Mouse (Mus musculus) forebrain, embryonic 10.5 days (tissue): Measurements from ENCODE around the gene Gal3st2. TPM values are rescaled to one million over a fixed set of nuclear protein-coding genes. Genes with fewer than 3 reads are reported as not detected.
"Not testable (repeated sequence)": the region's sequence is repeated elsewhere in the genome, so short reads cannot be mapped to it uniquely, and the experiment has no call there.

Source experiments
- DNase-seq: peaks from one replicate; pipeline ENCODE4 v3.0.0-alpha.2; 2017; ENCODE audit warnings: low spot score; ENCODE audit errors: extremely low spot score
- H3K27ac ChIP-seq: fragments of 300-500 bp; sonication (generic); 2 replicates; pipeline ENCODE4 v1.5.1; 2016; ENCODE audit warnings: mild to moderate bottlenecking
- H3K27me3 ChIP-seq: fragments of 300-500 bp; sonication (generic); 2 replicates; pipeline ENCODE4 v1.6.1; 2016; ENCODE audit warnings: mild to moderate bottlenecking; ENCODE audit not compliant: poor library complexity, severe bottlenecking
- H3K36me3 ChIP-seq: fragments of 300-500 bp; sonication (generic); replicated peaks from 2 replicates; pipeline ENCODE4 v1.6.1; 2016; ENCODE audit warnings: mild to moderate bottlenecking, moderate library complexity
- H3K4me1 ChIP-seq: fragments of 300-500 bp; sonication (generic); 2 replicates; pipeline ENCODE4 v1.6.1; 2016
- H3K4me3 ChIP-seq: fragments of 300-500 bp; sonication (generic); 2 replicates; pipeline ENCODE4 v1.5.1; 2016; ENCODE audit warnings: mild to moderate bottlenecking, moderate library complexity
- H3K9me3 ChIP-seq: fragments of 300-500 bp; sonication (generic); 2 replicates; pipeline ENCODE4 v1.6.1; 2016; ENCODE audit warnings: mild to moderate bottlenecking, moderate library complexity
- WGBS: fragments of 180-500 bp; shearing (Covaris S2); methylation state at CpG from one replicate; pipeline ENCODE4 v1.1.7; 2016; 5-methylcytosine and 5-hydroxymethylcytosine counted together
- polyA plus RNA-seq: library from polyadenylated mRNA; unstranded; fragments of >200 nt; fragmentation: Nextera tagmentation; extraction: Ambion mirVana; gene quantifications from 2 replicates; pipeline ENCODE4 v1.2.1, GENCODE M21; 2016

Gene Gal3st2
- not detected in 2 replicates for polyA plus RNA-seq

DNA sequence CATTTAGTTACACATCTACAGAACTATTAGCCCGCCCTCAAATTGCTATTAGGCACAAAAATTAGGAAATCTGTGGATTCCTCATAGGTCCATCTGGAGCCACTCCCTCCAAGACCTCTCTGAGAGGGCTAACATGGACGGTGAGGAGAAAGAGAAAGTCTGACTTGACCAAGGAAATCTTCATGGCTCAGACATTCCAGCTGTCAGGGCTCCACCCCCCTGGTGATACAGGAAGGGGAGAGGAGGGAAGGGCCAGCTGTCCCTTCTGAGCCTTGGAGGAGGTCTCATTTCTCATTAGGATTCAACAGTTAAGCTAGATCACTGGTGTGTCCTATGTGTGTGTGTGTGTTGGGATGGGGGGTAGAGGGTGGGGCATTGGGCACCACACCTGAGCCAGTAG lies at the start of gene Gal3st2:
TSS of gene Gal3st2 (plus strand) at position 259 of the 400 bp plus-strand sequence.
- DNase-seq, H3K36me3 ChIP-seq, H3K4me1 ChIP-seq, H3K4me3 ChIP-seq, H3K27me3 ChIP-seq, H3K27ac ChIP-seq, H3K9me3 ChIP-seq: not testable (repeated sequence)
- WGBS, result 72% methylated on average over 2 of the region's 2 CpGs

DNA sequence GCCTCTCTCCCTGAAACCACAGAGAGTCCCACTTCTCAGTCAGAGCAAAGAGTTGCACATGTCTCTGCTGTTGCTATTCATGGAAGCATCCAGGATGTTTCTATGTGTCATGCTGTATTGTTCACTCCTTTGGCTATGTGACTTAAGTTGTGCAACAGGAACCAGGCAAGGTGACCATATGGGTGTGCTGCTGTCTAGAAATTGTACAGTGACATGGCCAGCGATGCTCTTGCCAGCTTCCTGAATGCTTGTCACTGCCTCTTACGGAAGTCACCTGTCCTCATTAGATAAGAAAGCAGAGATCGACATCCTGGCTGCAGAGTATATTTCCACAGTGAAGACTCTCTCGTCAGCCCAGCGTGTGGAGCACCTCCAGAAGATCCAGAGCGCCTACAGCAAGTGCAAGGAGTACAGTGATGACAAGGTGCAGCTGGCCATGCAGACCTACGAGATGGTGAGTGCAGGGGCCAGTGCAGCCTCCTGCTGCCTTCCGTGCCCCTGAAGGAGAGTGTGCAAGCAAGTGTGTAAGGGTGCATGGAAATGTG lies 49.5 kb upstream of the Gal3st2 start:
- Histone ChIP-seq H3K9me3 (no peaks in the 10 kb centered on the region), H3K36me3 (peaks cover 97% of the 10 kb centered on the region), H3K27ac (no peak overlapping the region), H3K4me3 (no peak overlapping the region), H3K27me3 (no peaks in the 10 kb centered on the region), H3K4me1 (no peaks in the 10 kb centered on the region)
- no peak for DNase-seq
- 95% methylated on average over 8 of the region's 8 CpGs for WGBS

DNA sequence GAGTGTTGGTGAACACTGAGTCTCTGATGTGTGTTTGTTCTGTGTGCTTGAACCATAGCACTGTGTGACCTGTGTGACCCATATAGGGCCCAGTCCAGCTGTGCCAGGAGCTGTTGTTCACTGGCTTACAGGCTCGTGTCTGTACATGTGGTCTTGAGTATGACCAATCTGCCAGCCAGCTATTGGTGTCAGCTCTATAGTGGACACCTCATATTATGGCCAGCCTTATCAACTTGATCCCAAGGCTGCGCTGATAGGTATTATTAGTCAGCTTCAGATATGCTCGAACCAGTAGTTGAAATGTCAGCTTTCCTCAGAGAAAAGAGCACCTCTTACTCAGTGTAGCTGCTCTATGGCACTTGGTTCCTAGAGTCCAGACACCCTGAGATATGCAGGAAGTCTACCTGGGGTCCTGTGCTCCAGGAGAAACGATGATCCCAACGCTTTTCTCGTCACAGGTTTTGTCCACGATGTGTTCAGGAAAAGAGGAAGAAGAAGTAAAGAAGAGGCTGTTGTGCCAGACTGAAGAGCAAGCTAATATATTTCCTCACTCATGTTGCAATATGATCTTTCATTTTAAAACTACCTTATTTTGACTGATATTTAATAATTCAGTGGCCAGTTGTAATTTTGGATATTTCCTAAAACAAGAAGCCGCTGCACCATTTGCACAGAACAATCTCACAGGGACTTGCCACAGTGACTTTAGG lies 43.1 kb upstream of the Gal3st2 start:
- H3K27ac ChIP-seq, result no peak overlapping the region
- no peak for DNase-seq
- WGBS, result 96% methylated on average over 8 of the region's 8 CpGs
- H3K36me3 ChIP-seq, result peaks cover 91% of the 10 kb centered on the region
- no peaks in the 10 kb centered on the region for H3K9me3 ChIP-seq
- H3K27me3 ChIP-seq, result no peaks in the 10 kb centered on the region
- H3K4me3 ChIP-seq, result no peak overlapping the region
- no peaks in the 10 kb centered on the region for H3K4me1 ChIP-seq

DNA sequence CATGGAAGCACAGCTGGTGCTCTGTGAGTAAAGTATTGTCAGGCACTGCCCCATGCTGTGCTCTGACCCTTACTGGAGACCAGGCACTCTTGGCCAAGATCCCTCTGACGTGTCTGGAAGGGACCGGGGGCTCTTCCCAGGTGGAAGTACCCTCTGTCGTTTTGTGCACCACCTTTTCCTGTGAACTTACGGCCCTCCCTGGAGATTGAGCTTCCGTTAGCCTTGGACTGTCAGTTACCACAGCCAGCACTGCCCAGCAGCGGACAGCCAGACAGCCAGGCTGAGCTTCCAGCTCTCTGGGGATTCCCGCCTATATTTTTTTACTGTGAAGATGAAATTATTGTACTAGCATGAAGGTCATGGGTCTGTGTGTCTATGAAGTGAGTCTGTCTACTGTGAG lies 42.4 kb upstream of the Gal3st2 start:
- no peaks in the 10 kb centered on the region for H3K27me3 ChIP-seq
- 92% methylated on average over 7 of the region's 7 CpGs for WGBS
- no peak for DNase-seq
- no peaks in the 10 kb centered on the region for H3K9me3 ChIP-seq
- H3K4me1 ChIP-seq, result no peaks in the 10 kb centered on the region
- no peak overlapping the region for H3K4me3 ChIP-seq
- H3K27ac ChIP-seq, result no peak overlapping the region
- H3K36me3 ChIP-seq, result peaks cover 84% of the 10 kb centered on the region

DNA sequence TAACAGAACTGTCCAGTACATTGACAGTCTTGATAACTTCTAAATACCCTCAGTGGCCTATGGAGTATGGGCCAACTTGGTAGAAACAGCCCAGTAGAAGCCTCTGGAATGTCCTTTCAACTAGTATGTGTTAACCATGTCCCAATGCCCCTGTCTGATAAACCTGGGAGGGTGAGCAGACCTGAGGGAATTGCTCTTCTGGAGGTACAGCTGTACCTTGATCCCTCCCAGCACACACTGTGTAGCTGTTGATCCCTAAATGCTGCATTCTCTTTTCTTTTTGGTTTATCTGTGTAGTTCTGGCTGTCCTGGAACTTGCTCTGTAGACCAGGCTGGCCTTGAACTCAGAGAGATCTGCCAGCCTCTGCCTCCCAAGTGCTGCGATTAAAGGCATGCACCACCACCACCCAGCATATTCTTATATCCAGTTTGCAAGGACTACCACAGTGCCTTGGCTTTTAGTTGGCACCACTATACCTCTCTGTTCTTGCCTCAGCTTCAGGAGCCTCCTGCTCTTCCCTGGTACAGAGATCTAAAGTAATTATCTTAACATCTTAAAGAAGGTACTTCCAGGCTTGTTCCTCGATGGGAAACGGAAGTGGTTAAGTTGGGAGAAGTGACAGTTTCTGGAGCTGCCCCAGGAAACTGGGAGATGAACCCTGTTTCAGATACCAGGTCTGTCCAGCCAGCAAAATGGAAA lies 37.2 kb upstream of the Gal3st2 start:
- H3K36me3 ChIP-seq, result peaks cover 32% of the 10 kb centered on the region
- 81% methylated on average over 3 of the region's 3 CpGs for WGBS
- no peak overlapping the region; the same call in 1 of the 2 replicates for H3K4me3 ChIP-seq
- H3K27me3 ChIP-seq, result no peaks in the 10 kb centered on the region
- no peaks in the 10 kb centered on the region for H3K9me3 ChIP-seq
- H3K27ac ChIP-seq, result no peak overlapping the region
- no peak for DNase-seq
- H3K4me1 ChIP-seq, result peaks cover 20% of the 10 kb centered on the region

DNA sequence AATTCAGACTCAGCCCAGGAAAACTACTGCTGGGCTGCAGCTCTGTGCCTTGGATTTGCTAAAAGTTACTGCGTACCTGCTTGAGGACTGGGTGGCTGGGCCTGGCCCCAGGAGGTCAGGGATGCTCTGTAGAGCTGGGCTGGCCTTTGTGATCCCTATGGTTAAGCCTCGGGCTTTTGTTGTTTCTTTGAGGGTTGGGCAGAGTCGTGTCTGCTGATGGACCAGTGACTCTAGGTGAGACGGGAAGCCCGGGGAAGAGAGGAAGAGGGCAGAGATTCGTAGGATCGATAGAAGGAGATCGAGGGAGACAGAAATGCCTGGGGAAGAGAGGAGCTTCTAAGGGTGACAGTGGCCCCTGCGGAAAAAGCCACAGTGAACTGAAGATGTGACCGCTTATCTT lies 36.5 kb upstream of the Gal3st2 start, which contains the start of gene D2hgdh:
TSS of gene D2hgdh (plus strand) at position 301 of the 400 bp plus-strand sequence.
- peaks cover 29% of the 10 kb centered on the region for H3K36me3 ChIP-seq
- H3K27ac ChIP-seq, result peak within 1 kb of the TSS; percentile 88
- no peaks in the 10 kb centered on the region for H3K9me3 ChIP-seq
- H3K4me3 ChIP-seq, result peak within 1 kb of the TSS; percentile 62
- H3K27me3 ChIP-seq, result no peaks in the 10 kb centered on the region
- no peak for DNase-seq
- peaks cover 20% of the 10 kb centered on the region for H3K4me1 ChIP-seq
- WGBS, result 4% methylated on average over 10 of the region's 10 CpGs

DNA sequence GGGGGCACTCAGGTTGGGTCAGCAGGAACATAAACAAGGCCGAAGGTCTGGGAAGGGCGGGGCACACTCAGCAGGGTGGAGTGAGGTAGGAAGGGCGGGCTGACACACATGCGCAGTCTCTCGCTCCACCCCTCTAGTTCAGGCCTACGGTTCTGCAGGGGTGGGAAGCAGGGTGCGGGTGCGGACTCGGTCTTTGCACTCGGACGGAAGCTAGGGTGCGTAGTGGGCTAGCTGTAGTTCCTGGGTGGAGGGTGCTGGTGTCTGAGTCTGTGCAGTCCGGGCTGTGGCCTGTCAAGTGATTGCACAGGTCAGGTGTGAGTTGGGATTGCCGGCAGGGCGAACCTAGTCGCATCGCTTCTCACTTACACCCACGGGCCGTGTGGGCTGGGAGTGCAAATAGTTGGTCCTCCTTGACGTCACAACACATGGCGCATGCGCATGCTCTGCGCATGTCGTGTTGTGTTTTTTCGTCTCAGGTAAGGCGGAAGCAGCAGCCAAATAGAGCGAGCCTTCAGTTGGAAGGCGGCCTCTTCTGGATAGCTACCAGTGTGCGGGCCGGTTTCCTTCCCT lies 35.9 kb upstream of the Gal3st2 start:
- WGBS, result under 1% methylated on average over 30 of the region's 30 CpGs
- H3K27me3 ChIP-seq, result no peaks in the 10 kb centered on the region

DNA sequence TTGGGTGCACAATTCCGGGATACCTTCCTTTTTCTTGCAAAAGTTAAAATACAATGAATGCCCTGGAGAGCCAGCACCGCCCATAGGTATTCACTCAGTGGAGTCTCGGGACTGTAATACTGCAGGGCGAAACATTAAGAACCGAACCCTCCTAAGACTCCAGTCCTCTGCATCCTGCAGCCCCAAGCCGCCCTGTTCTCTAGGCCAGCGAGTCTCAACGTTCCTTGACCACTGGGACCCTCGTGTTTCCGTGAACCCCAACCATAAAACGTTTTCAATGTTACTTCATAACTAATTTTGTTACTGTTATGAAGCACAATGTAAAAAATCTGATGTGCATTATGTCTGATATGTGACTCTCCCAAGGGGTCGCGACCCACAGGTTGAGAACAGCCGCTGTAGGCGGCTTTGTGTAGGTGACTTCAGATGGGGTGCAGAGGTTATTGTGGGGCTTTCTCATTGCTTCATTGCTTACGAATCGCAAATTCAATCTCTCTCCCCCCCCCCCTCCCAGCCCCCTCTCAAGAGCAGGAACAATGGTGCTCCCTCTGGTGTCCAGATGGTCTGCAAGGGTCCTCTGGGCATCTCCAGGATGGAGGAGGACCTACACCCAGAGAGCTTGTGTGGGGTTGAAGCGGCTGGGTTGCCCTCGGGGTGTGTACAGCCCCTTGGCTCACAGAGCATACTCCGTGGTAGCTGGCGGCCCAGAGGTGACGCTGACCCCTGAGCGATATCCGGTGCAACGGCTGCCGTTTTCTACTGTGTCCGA lies 35.2 kb upstream of the Gal3st2 start:
- Histone ChIP-seq H3K4me3 (peak overlapping the region; percentile 62), H3K9me3 (no peaks in the 10 kb centered on the region), H3K27me3 (no peaks in the 10 kb centered on the region), H3K27ac (peak overlapping the region; percentile 88), H3K4me1 (peaks cover 20% of the 10 kb centered on the region), H3K36me3 (peaks cover 16% of the 10 kb centered on the region)
- 47% methylated on average over 27 of the region's 27 CpGs for WGBS
- DNase-seq, result no peak

More for the DNA sequence above, 35.9 kb upstream of the Gal3st2 start:
- peak overlapping the region; percentile 88 for H3K27ac ChIP-seq
- peaks cover 24% of the 10 kb centered on the region for H3K36me3 ChIP-seq
- no peaks in the 10 kb centered on the region for H3K9me3 ChIP-seq
- H3K4me1 ChIP-seq, result peaks cover 20% of the 10 kb centered on the region
- peak overlapping the region; percentile 62 for H3K4me3 ChIP-seq
- peak; percentile 89 for DNase-seq

DNA sequence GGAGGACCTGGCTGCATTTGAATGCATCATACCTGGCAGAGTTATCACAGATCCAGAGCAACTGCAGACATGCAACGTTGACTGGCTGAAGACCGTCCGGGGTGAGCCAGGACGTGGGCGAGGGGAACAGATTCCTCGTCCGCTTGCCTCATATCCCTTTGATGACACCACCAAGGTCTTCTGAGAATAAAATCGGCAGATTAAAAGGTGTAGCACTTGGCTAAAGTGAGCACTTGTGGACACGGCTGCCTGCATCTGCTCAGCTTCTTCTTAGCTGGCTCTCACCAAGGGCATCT lies 34.6 kb upstream of the Gal3st2 start:
- H3K4me1 ChIP-seq, result peaks cover 20% of the 10 kb centered on the region
- 96% methylated on average over 9 of the region's 9 CpGs for WGBS
- peaks cover 11% of the 10 kb centered on the region for H3K36me3 ChIP-seq
- no peaks in the 10 kb centered on the region for H3K9me3 ChIP-seq
- H3K27ac ChIP-seq, result peak overlapping the region; percentile 88; the same call in 1 of the 2 replicates
- H3K4me3 ChIP-seq, result peak overlapping the region; percentile 62
- DNase-seq, result no peak
- no peaks in the 10 kb centered on the region for H3K27me3 ChIP-seq

DNA sequence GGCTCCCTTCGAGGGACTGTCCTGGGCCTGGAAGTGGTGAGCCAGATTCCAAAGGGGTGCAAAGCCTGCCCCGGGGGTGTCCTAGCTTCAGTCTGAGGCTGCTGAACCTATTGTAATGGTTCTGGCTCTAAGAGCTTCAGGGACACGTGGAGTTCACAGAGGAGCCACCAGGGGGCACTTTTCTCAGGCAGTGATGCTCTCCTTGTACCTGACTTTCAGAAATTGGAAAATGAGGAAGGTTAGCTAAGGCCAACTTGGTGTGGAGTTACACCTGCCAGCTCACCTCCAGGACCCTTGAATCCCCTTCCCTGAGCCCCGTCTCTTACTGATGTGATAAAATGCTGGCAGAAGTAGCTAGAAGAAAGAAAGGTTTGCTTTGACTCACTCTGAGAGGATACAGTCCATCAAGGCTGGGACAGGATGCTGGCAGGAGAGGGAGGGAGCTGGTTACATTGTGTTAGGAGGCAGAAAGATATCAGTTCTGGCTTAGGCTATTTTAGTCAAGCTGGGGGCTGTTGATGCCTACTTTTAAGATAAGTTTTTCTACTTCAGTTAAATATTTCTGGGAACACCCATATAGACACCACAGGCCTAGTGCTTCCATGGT lies 28.2 kb upstream of the Gal3st2 start:
- not testable (repeated sequence) for H3K27me3 ChIP-seq, DNase-seq, H3K4me1 ChIP-seq, H3K4me3 ChIP-seq, H3K27ac ChIP-seq, H3K9me3 ChIP-seq
- WGBS, result 66% methylated on average over 4 of the region's 4 CpGs
- H3K36me3 ChIP-seq, result peaks cover 32% of the 10 kb centered on the region

DNA sequence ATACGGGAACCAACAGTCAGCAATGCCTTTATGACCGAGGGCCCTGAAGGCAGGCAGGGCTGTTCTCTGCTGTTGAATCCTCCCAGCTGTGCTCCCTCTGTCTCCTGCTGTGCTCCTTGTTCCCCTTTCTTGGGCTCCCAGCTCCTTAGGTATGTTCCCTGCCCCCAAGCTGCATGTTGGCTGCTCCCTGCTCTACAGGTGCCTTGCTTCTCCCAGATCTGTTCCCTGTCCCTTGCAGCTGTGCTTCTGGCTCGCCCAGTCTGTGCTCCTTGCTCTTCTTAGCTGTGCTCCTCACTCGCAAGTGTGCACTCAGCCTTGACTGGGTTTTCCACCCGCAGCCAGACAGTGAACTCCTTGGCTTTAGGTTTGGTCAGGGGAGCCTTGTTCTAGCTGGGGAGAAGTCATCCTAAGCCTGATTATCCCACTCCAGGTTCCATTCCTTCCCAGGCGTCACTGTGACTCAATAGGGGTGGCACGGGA lies 26.4 kb upstream of the Gal3st2 start:
- H3K9me3 ChIP-seq, result no peaks in the 10 kb centered on the region
- H3K4me3 ChIP-seq, result no peak overlapping the region
- WGBS, result 93% methylated on average over 7 of the region's 7 CpGs
- no peak for DNase-seq
- H3K36me3 ChIP-seq, result peaks cover 29% of the 10 kb centered on the region
- H3K27me3 ChIP-seq, result no peaks in the 10 kb centered on the region
- no peak overlapping the region for H3K27ac ChIP-seq
- no peaks in the 10 kb centered on the region for H3K4me1 ChIP-seq

DNA sequence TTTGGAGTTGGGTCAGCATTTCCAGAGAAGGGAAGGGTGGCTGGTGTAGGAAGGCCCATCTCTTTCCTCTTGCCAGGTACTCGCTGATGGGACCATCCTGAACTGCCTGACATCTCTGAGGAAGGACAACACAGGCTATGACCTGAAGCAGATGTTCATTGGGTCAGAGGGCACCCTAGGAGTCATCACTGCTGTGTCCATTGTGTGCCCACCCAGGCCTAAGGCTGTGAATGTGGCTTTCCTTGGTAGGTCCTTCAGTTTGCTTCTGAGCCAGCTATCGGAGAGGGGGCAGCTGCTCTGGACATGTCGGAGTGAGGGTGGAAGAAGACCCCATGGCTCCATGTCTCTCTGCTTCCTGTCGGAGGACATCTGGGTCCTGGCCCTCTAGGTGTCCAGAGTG lies 25.9 kb upstream of the Gal3st2 start:
- Histone ChIP-seq H3K27me3 (no peaks in the 10 kb centered on the region), H3K9me3 (no peaks in the 10 kb centered on the region), H3K27ac (no peak overlapping the region), H3K36me3 (peaks cover 29% of the 10 kb centered on the region), H3K4me1 (no peaks in the 10 kb centered on the region), H3K4me3 (no peak overlapping the region)
- DNase-seq, result no peak
- WGBS, result 95% methylated on average over 4 of the region's 4 CpGs
